Mouse (Mus musculus) hindbrain, embryonic 14.5 days (tissue): ENCODE measurements around the gene Dusp7. TPM values are rescaled to one million over a fixed set of nuclear protein-coding genes. Genes with fewer than 3 reads are reported as not detected.

Experiments used
- ATAC-seq: fragments of 200-750 bp; cut with Nextera tagmentation; 2 replicates; pipeline ENCODE4 v1.8.0; 2017; ENCODE audit warnings: moderate number of reproducible peaks, mild to moderate bottlenecking, moderate TSS enrichment, moderate library complexity; ENCODE audit not compliant: low FRiP score
- DNase-seq: peaks from one replicate; pipeline ENCODE4 v3.0.0-alpha.2; 2015; ENCODE audit warnings: low spot score
- H3K27ac ChIP-seq: fragments of 300-500 bp; sonication (generic); 2 replicates; pipeline ENCODE4 v1.5.1; 2014; ENCODE audit warnings: mild to moderate bottlenecking, moderate library complexity
- H3K27me3 ChIP-seq: fragments of 300-500 bp; sonication (generic); 2 replicates; pipeline ENCODE4 v1.6.1; 2014; ENCODE audit warnings: mild to moderate bottlenecking, low read length, mixed read lengths; ENCODE audit not compliant: control insufficient read depth, insufficient read depth
- H3K36me3 ChIP-seq: fragments of 300-500 bp; sonication (generic); replicated peaks from 2 replicates; pipeline ENCODE4 v1.6.1; 2014; ENCODE audit not compliant: control insufficient read depth, insufficient read depth
- H3K4me1 ChIP-seq: fragments of 300-500 bp; sonication (generic); replicated peaks from 2 replicates; pipeline ENCODE4 v1.6.1; 2014; ENCODE audit warnings: antibody characterized with exemption, low read length, mixed read lengths; ENCODE audit not compliant: control insufficient read depth, insufficient read depth
- H3K4me2 ChIP-seq: fragments of 300-500 bp; sonication (generic); replicated peaks from 2 replicates; pipeline ENCODE4 v1.6.1; 2014; ENCODE audit warnings: mild to moderate bottlenecking, moderate library complexity
- H3K4me3 ChIP-seq: fragments of 300-500 bp; sonication (generic); replicated peaks from 2 replicates; pipeline ENCODE4 v1.5.1; 2014; ENCODE audit warnings: mild to moderate bottlenecking, low read length
- H3K9ac ChIP-seq: fragments of 300-500 bp; sonication (generic); 2 replicates; pipeline ENCODE4 v1.6.1; 2014
- H3K9me3 ChIP-seq: fragments of 300-500 bp; sonication (generic); 2 replicates; pipeline ENCODE4 v1.6.1; 2016; ENCODE audit warnings: low read length; ENCODE audit not compliant: control insufficient read depth
- WGBS: fragments of 180-500 bp; shearing (Covaris S2); extraction: QIAGEN DNeasy Blood & Tissue Kit; methylation state at CpG from one replicate; pipeline ENCODE4 v1.1.7; 2014; 5-methylcytosine and 5-hydroxymethylcytosine counted together
- polyA plus RNA-seq: library from polyadenylated mRNA; unstranded; fragments of >200 nt; fragmentation: Nextera tagmentation; extraction: Ambion mirVana; gene quantifications from 2 replicates; pipeline ENCODE4 v1.2.1, GENCODE M21; 2014

The Dusp7 gene
- polyA plus RNA-seq, 1 experiment from 2014 or later = 17.9 TPM

DNA sequence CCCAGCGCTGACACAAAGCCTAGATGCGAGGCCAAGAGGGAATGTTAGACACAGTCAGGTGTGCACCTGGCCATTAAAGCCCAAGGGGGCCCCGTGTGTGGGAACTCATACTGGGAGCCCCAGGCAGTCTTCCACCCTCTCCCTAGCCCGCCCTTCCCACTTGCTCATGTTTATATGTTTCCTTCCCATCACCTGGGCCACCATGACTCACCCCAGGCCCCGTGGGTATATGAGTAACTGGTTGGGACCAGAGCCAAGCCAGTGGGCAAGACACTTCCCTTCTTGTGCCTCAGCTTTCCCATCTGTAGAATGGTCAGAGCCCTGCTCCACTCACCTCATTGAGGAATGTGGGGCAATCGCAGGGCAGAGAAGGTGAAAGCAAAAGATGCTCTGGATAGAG lies 7.3 kb upstream of the Dusp7 start:
- H3K4me1 ChIP-seq = 0 out of 2 replicates have a peak, but pooled peaks cover under 1% of the 10 kb centered on the region
- DNase-seq = no peak
- H3K4me3 ChIP-seq = no peak overlapping the region
- ATAC-seq = no peak
- H3K4me2 ChIP-seq = no peak overlapping the region
- H3K9me3 ChIP-seq = no peaks in the 10 kb centered on the region
- 86% methylated on average over 6 of the region's 6 CpGs for WGBS
- H3K9ac ChIP-seq = no peak overlapping the region
- no peak overlapping the region for H3K27ac ChIP-seq
- no peaks in the 10 kb centered on the region for H3K36me3 ChIP-seq
- no peaks in the 10 kb centered on the region for H3K27me3 ChIP-seq

DNA sequence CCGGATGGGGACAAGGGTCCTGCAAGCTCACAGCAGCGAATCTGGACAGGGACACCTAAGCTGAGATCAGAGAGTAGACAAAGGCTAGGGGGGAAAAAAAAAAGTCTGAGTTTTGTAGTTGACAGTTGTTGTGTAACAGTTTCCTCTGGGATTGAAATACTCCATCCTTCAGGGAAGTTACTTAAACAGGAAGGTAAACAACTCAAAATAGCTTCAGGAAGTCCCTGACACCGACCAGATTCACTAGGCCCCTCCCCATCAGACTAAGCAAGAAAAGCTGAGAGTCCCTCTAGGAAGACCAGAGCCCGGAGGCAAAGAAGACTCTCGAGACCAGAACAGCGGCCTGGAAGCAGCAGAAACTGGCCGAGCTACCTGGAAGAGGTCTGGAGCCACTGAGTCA lies 3.1 kb upstream of the Dusp7 start:
- Histone ChIP-seq H3K9me3 (no peaks in the 10 kb centered on the region), H3K9ac (no peak overlapping the region), H3K4me3 (no peak overlapping the region), H3K36me3 (no peaks in the 10 kb centered on the region), H3K27me3 (no peaks in the 10 kb centered on the region), H3K27ac (no peak overlapping the region), H3K4me1 (peaks cover 6% of the 10 kb centered on the region), H3K4me2 (no peak overlapping the region)
- ATAC-seq (no peak), DNase-seq (no peak)
- 87% methylated on average over 7 of the region's 7 CpGs for WGBS

DNA sequence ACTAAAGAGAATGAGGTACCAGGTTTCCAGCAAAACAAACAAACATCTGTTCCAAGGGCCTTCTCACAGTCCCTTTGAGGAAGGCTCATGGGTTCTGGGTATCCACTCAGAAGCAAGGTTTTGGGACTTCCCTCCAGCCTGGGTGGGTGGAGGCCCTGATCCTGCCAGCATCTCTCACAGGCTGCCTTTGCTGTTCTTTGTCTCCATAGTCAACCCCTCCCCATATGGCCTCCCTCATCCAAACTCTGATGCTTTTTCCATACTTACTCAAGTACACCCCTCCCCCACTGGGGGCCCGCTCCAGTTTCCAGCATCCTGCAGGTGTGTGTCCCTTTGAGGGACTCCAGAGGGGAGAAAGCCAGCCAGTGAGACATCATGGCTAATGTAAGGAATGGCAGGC lies 2.2 kb upstream of the Dusp7 start:
- no peaks in the 10 kb centered on the region for H3K27me3 ChIP-seq
- peaks cover 15% of the 10 kb centered on the region for H3K4me1 ChIP-seq
- DNase-seq (no peak), ATAC-seq (no peak)
- no peak overlapping the region for H3K4me2 ChIP-seq
- no peak overlapping the region for H3K27ac ChIP-seq
- H3K9me3 ChIP-seq = no peaks in the 10 kb centered on the region
- H3K9ac ChIP-seq = no peak overlapping the region
- no peak overlapping the region for H3K4me3 ChIP-seq
- peaks cover 4% of the 10 kb centered on the region for H3K36me3 ChIP-seq
- WGBS = 36% methylated on average over 1 of the region's 1 CpGs

DNA sequence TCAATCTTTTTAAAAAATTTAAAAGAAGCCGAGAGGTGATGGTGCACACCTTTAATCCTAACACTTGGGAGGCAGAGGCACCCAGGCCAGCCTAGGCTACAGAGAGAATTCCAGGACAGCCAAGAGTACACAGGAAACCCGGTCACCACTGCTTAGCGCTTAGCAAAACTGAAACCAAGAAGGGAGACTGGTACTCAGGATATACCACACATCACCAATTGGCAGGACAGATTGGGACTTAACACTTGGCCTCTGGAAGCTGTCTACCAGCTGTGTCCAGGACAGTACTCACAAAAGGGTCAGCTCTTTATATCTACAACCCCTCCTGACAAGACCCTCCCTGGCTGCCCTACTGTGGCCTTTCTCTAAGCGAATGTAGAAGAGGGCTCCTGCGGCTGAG lies 1.4 kb upstream of the Dusp7 start:
- H3K4me2 ChIP-seq = peak overlapping the region; percentile 93
- H3K9ac ChIP-seq = peak overlapping the region; percentile 58
- DNase-seq (peak; percentile 28), ATAC-seq (no peak)
- H3K36me3 ChIP-seq = peaks cover 13% of the 10 kb centered on the region
- H3K4me3 ChIP-seq = peak overlapping the region; percentile 89
- H3K27me3 ChIP-seq = no peaks in the 10 kb centered on the region
- peaks cover 23% of the 10 kb centered on the region for H3K4me1 ChIP-seq
- H3K9me3 ChIP-seq = no peaks in the 10 kb centered on the region
- 24% methylated on average over 5 of the region's 5 CpGs for WGBS
- H3K27ac ChIP-seq = no peak overlapping the region

DNA sequence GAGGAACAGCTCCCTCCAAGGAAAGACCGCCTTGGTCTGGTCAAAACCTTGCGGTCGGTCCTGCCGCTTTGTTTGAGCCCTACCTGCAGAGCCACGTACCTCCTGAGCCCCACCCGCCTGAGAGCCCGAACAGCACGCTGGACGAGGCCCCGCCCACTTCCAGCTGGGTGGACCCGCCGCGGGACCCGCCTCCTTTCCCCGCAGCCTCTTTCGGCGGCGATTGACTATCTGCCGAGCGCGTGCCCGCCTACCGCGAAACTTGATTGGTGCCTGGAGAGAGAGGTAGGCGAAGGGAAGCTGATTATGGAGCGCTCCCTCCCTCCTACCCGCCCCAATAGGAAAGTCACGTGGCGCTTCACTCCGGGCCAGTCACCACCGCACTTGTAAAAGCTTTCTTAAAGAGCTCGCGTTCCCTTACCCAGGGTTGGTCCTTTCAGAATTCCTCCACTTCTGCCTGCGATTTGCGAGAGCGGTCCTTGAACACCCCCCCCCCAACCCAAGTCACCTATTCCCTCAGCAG lies 780 bp upstream of the Dusp7 start:
- ATAC-seq = peak; percentile 93
- peak overlapping the region; percentile 89 for H3K4me3 ChIP-seq
- H3K9ac ChIP-seq = peak overlapping the region; percentile 96
- peaks cover 28% of the 10 kb centered on the region for H3K4me1 ChIP-seq
- H3K4me2 ChIP-seq = peak overlapping the region; percentile 93
- peaks cover 17% of the 10 kb centered on the region for H3K36me3 ChIP-seq
- H3K9me3 ChIP-seq = no peaks in the 10 kb centered on the region
- peak overlapping the region; percentile 96 for H3K27ac ChIP-seq
- peak; percentile 94 for DNase-seq
- under 1% methylated on average over 31 of the region's 36 CpGs for WGBS
- H3K27me3 ChIP-seq = no peaks in the 10 kb centered on the region

DNA sequence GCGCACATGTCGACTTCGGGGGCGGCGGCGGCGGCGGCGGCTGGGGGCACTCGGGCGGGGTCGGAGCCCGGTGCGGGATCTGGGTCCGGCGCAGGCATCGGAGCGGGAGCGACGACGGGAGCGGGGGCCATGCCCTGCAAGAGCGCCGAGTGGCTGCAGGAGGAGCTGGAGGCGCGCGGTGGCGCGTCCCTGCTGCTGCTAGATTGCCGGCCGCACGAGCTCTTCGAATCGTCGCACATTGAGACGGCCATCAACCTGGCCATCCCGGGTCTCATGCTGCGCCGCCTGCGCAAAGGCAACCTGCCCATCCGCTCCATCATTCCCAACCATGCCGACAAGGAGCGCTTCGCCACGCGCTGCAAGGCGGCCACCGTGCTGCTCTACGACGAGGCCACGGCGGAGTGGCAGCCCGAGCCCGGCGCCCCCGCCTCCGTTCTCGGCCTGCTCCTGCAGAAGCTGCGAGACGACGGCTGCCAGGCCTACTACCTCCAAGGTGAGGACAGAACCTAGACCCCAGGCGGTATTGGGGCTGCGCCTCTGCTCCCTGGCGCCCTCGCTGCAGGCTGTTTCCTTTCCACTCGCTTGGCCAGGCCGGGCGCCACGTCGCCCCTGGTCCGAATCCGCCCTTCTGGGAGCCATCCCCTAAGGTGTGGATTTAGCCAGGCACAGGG lies 534 bp downstream of the Dusp7 start:
- Histone ChIP-seq H3K4me2 (peak overlapping the region; percentile 93), H3K36me3 (peaks cover 30% of the 10 kb centered on the region), H3K27ac (peak overlapping the region; percentile 96), H3K27me3 (no peaks in the 10 kb centered on the region), H3K9me3 (no peaks in the 10 kb centered on the region), H3K9ac (peak overlapping the region; percentile 96), H3K4me3 (peak overlapping the region; percentile 89), H3K4me1 (peaks cover 30% of the 10 kb centered on the region)
- DNase-seq = peak; percentile 62
- WGBS = under 1% methylated on average over 66 of the region's 72 CpGs
- ATAC-seq = peak; percentile 15; the same call in 1 of the 2 replicates

DNA sequence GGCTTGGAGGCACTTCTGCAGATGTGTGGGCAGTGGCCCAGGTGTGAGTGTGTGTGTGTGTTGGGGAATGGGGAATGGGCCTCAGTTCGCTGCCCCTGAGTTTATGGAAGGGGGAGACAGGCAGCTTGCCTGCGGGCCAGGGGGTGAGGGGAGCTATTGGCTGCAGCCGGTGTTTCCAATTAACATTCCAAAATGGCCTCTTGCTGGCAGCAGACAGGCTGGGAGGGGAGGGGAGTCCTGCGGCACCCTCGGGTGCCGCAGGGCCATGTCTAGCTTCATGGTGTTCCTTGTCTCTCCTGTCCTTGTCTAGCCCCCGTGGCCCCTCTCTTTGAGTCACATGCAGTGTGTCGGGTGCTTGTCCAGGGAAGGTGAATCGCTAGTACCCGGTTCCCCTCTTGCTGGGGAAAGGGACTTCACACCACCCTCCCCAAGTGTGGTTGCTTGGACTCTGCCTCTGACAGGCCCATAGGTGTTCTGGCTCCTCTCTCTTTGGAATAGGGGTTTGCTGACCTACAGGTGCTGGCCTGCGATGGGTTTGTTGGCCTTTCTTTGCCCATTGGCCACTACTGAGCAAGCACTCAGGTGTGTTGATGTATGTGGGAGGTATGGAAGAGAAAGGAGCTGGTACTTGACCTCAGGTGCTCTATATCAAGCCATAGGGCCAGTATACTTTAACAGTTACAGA lies 1.5 kb downstream of the Dusp7 start:
- peak overlapping the region; percentile 89 for H3K4me3 ChIP-seq
- no peak for ATAC-seq
- H3K4me1 ChIP-seq = peaks cover 30% of the 10 kb centered on the region
- H3K9me3 ChIP-seq = no peaks in the 10 kb centered on the region
- WGBS = 11% methylated on average over 11 of the region's 11 CpGs
- H3K27ac ChIP-seq = peak overlapping the region; percentile 96
- peaks cover 40% of the 10 kb centered on the region for H3K36me3 ChIP-seq
- no peak for DNase-seq
- H3K4me2 ChIP-seq = peak overlapping the region; percentile 93
- H3K27me3 ChIP-seq = no peaks in the 10 kb centered on the region
- H3K9ac ChIP-seq = peak overlapping the region; percentile 96

DNA sequence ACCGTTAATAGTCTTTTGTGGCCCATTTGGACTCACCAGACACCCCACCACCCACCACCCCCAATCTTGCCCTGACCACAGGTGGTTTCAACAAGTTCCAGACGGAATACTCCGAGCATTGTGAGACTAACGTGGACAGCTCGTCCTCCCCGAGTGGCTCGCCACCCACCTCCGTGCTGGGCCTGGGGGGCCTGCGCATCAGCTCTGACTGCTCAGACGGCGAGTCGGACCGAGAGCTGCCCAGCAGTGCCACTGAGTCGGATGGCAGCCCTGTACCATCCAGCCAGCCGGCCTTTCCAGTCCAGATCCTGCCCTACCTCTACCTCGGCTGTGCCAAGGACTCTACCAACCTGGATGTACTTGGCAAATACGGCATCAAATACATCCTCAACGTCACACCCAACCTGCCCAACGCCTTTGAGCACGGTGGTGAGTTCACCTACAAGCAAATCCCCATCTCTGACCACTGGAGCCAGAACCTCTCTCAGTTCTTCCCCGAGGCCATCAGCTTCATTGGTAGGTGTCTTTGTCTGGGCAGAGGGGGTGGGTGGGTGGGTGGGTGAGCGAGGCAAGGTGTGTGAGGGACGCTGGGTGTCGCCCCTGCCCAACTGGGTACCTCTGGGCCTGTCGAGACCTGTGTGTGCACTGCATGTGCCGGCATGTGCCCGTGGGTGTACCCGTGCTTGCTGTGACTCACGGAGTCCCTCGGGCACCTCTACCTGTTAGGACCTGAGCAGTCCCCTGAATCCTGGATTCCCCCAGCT lies 2.4 kb downstream of the Dusp7 start:
- no peak for ATAC-seq
- Histone ChIP-seq H3K9ac (peak overlapping the region; percentile 33; the same call in 1 of the 2 replicates), H3K4me3 (peak overlapping the region; percentile 89)

DNA sequence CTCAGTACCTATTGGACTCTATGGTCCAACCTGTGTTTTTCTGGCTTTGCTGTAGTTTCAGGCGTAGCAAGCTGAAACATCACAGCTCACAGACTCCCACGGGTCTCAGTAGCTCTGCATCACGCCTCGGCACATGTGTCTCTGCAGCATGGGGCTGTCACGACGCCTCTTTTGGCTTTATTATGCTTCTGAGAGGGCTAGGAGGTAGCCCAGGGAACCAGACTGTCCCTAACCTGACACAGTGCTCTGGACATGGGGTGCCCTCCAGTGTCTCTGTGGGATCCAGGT lies 2.9 kb downstream of the Dusp7 start:
- Histone ChIP-seq H3K4me2 (peak overlapping the region; percentile 93), H3K27ac (no peak overlapping the region), H3K4me3 (no peak overlapping the region; the same call in 1 of the 2 replicates), H3K4me1 (peaks cover 30% of the 10 kb centered on the region), H3K9ac (peak overlapping the region; percentile 33; the same call in 1 of the 2 replicates), H3K27me3 (no peaks in the 10 kb centered on the region), H3K36me3 (peaks cover 43% of the 10 kb centered on the region), H3K9me3 (no peaks in the 10 kb centered on the region)
- ATAC-seq (no peak), DNase-seq (no peak)
- WGBS = 69% methylated on average over 6 of the region's 6 CpGs

More for the DNA sequence above, 2.4 kb downstream of the Dusp7 start:
- peak overlapping the region; percentile 93 for H3K4me2 ChIP-seq
- no peaks in the 10 kb centered on the region for H3K27me3 ChIP-seq
- peaks cover 43% of the 10 kb centered on the region for H3K36me3 ChIP-seq
- DNase-seq = no peak
- peaks cover 30% of the 10 kb centered on the region for H3K4me1 ChIP-seq
- no peak overlapping the region for H3K27ac ChIP-seq
- 85% methylated on average over 30 of the region's 30 CpGs for WGBS
- no peaks in the 10 kb centered on the region for H3K9me3 ChIP-seq
